Mouse (Mus musculus): ENCODE measurements around the gene Scaper. TPM values are rescaled to one million over a fixed set of nuclear protein-coding genes. Genes with fewer than 3 reads are reported as not detected.
A peak's percentile ranks its signal among the peaks of the same experiment; 100 is the strongest.

Scaper gene
- total and polyA plus RNA-seq, 2 experiments from 2014 or later = 6.5 to 8.9 TPM

DNA sequence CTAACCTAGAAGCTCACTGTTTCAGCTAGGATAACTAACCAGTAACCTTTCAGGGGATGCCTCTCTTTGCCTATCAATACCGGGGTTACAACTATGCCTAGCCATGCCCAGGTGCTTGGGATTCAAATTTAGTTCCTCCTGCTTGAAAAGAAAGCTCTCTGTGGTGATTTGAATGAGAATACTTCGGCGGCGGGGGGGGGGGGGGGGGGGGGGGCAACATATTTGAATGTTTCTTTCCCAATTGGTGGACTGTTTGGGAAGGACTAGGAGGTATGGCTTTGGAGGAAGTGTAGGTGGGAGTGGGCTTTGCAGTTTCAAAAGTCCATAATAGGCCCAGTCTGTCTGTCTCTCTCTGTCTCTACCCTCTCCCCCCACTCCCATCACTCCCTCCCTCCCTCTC, 37.4 kb downstream of the Scaper start:
- WGBS = 71% methylated on average over 3 of the region's 4 CpGs
- no peak for DNase-seq (ENCODE audit: low spot score)

GRCm38 (mm10) chr9:55878066-55878465, 59.9 kb downstream of the Scaper start:
- TF ChIP-seq EP300 (IDR thresholded peaks at IDR 0.05; ENCODE audit: low read depth) (no peak), CTCF (IDR thresholded peaks at IDR 0.05; ENCODE audit: low read depth) (no peak)
- no peak overlapping the region for H3K4me2 ChIP-seq (ENCODE audit: low read depth, low read length)
- H3K9ac ChIP-seq (replicated peaks; ENCODE audit: low read depth, low read length) = no peak overlapping the region
- no peaks in the 10 kb centered on the region for H3K9me3 ChIP-seq (replicated peaks; ENCODE audit: control insufficient read depth, low read length)
- no peaks in the 10 kb centered on the region for H3K4me1 ChIP-seq (ENCODE audit: control insufficient read depth, insufficient read depth)
- no peak for ATAC-seq (ENCODE audit: insufficient read depth, low read depth)
- H3K36me3 ChIP-seq (replicated peaks; ENCODE audit: control insufficient read depth, insufficient read depth, low read length) = no peaks in the 10 kb centered on the region
- H3K4me3 ChIP-seq (ENCODE audit: low read depth, low read length) = no peak overlapping the region
- DNase-seq (ENCODE audit: low spot score) = no peak
- no peak overlapping the region for H3K27ac ChIP-seq (ENCODE audit: low read depth)
- H3K27me3 ChIP-seq (ENCODE audit: control insufficient read depth, insufficient read depth, low read length) = no peaks in the 10 kb centered on the region
- WGBS = 67% methylated on average over 1 of the region's 1 CpGs

More for the DNA sequence above, 37.4 kb downstream of the Scaper start:
- no peaks in the 10 kb centered on the region for H3K36me3 ChIP-seq (replicated peaks; ENCODE audit: control insufficient read depth, insufficient read depth, low read length)
- H3K4me3 ChIP-seq (ENCODE audit: low read depth, low read length) = no peak overlapping the region
- TF ChIP-seq CTCF (IDR thresholded peaks at IDR 0.05; ENCODE audit: low read depth) (no peak), EP300 (IDR thresholded peaks at IDR 0.05; ENCODE audit: low read depth) (no peak)
- no peak overlapping the region for H3K27ac ChIP-seq (ENCODE audit: low read depth)
- H3K9me3 ChIP-seq (replicated peaks; ENCODE audit: control insufficient read depth, low read length) = no peaks in the 10 kb centered on the region
- no peak overlapping the region for H3K9ac ChIP-seq (replicated peaks; ENCODE audit: low read depth, low read length)
- no peak for ATAC-seq (ENCODE audit: insufficient read depth, low read depth)
- H3K4me2 ChIP-seq (ENCODE audit: low read depth, low read length) = no peak overlapping the region
- H3K27me3 ChIP-seq (ENCODE audit: control insufficient read depth, insufficient read depth, low read length) = no peaks in the 10 kb centered on the region
- no peaks in the 10 kb centered on the region for H3K4me1 ChIP-seq (ENCODE audit: control insufficient read depth, insufficient read depth)

GRCm38 (mm10) chr9:55789442-55789841, 148.5 kb downstream of the Scaper start:
- Histone ChIP-seq H3K36me3 (replicated peaks; ENCODE audit: control insufficient read depth, insufficient read depth, low read length) (no peaks in the 10 kb centered on the region), H3K4me2 (ENCODE audit: low read depth, low read length) (no peak overlapping the region), H3K4me1 (ENCODE audit: control insufficient read depth, insufficient read depth) (no peaks in the 10 kb centered on the region), H3K27ac (ENCODE audit: low read depth) (no peak overlapping the region), H3K9me3 (replicated peaks; ENCODE audit: control insufficient read depth, low read length) (no peaks in the 10 kb centered on the region), H3K9ac (replicated peaks; ENCODE audit: low read depth, low read length) (no peak overlapping the region), H3K4me3 (ENCODE audit: low read depth, low read length) (no peak overlapping the region), H3K27me3 (ENCODE audit: control insufficient read depth, insufficient read depth, low read length) (no peaks in the 10 kb centered on the region)
- 86% methylated on average over 8 of the region's 8 CpGs for WGBS
- ATAC-seq (ENCODE audit: insufficient read depth, low read depth) = no peak
- no peak for DNase-seq (ENCODE audit: low spot score)
- no peak for TF ChIP-seq EP300 (IDR thresholded peaks at IDR 0.05; ENCODE audit: low read depth)
- TF ChIP-seq CTCF (IDR thresholded peaks at IDR 0.05; ENCODE audit: low read depth) = no peak

- ATAC-seq (ENCODE audit: insufficient read depth, low read depth) (no peak), DNase-seq (ENCODE audit: low spot score) (no peak)
- no peak overlapping the region for H3K27ac ChIP-seq (ENCODE audit: low read depth)
- no peaks in the 10 kb centered on the region for H3K9me3 ChIP-seq (replicated peaks; ENCODE audit: control insufficient read depth, low read length)
- WGBS = 61% methylated on average over 4 of the region's 4 CpGs
- H3K4me3 ChIP-seq (ENCODE audit: low read depth, low read length) = no peak overlapping the region
- H3K4me1 ChIP-seq (ENCODE audit: control insufficient read depth, insufficient read depth) = no peaks in the 10 kb centered on the region
- TF ChIP-seq EP300 (IDR thresholded peaks at IDR 0.05; ENCODE audit: low read depth) = no peak
- no peak for TF ChIP-seq CTCF (IDR thresholded peaks at IDR 0.05; ENCODE audit: low read depth)
- H3K9ac ChIP-seq (replicated peaks; ENCODE audit: low read depth, low read length) = no peak overlapping the region
- no peaks in the 10 kb centered on the region for H3K27me3 ChIP-seq (ENCODE audit: control insufficient read depth, insufficient read depth, low read length)
- no peak overlapping the region for H3K4me2 ChIP-seq (ENCODE audit: low read depth, low read length)
- no peaks in the 10 kb centered on the region for H3K36me3 ChIP-seq (replicated peaks; ENCODE audit: control insufficient read depth, insufficient read depth, low read length)
Measured at GRCm38 (mm10) chr9:55712016-55712415, 225.9 kb downstream of the Scaper start.

GRCm38 (mm10) chr9:55710553-55710952, 227.4 kb downstream of the Scaper start:
- Histone ChIP-seq H3K9me3 (replicated peaks; ENCODE audit: control insufficient read depth, low read length) (no peaks in the 10 kb centered on the region), H3K4me2 (ENCODE audit: low read depth, low read length) (no peak overlapping the region), H3K36me3 (replicated peaks; ENCODE audit: control insufficient read depth, insufficient read depth, low read length) (no peaks in the 10 kb centered on the region), H3K27ac (ENCODE audit: low read depth) (no peak overlapping the region), H3K4me3 (ENCODE audit: low read depth, low read length) (no peak overlapping the region), H3K9ac (replicated peaks; ENCODE audit: low read depth, low read length) (no peak overlapping the region), H3K4me1 (ENCODE audit: control insufficient read depth, insufficient read depth) (no peaks in the 10 kb centered on the region), H3K27me3 (ENCODE audit: control insufficient read depth, insufficient read depth, low read length) (no peaks in the 10 kb centered on the region)
- ATAC-seq (ENCODE audit: insufficient read depth, low read depth) (no peak), DNase-seq (ENCODE audit: low spot score) (no peak)
- WGBS = 85% methylated on average over 5 of the region's 5 CpGs
- no peak for TF ChIP-seq CTCF (IDR thresholded peaks at IDR 0.05; ENCODE audit: low read depth)
- TF ChIP-seq EP300 (IDR thresholded peaks at IDR 0.05; ENCODE audit: low read depth) = no peak

DNA sequence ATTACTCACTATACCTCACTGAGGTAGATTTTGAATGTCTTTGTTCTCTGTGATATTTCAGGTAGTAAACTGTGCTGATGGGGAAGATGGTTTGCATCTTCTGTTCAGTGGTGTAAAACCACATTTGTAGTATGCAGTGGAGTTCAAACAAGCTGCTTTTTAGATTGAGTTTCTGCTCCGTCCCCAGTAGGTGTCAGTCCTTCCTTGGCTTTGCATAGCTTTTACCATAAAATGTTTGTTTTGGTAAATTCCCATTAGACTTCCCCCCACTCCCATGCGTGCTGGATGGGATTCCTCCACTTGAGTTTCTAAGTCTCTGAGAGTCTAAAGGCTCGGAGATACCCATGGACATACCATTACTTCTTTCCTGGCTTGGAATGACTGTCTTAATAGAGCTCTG, 231.3 kb downstream of the Scaper start:
- Histone ChIP-seq H3K4me2 (ENCODE audit: low read depth, low read length) (no peak overlapping the region), H3K4me3 (ENCODE audit: low read depth, low read length) (no peak overlapping the region), H3K27me3 (ENCODE audit: control insufficient read depth, insufficient read depth, low read length) (no peaks in the 10 kb centered on the region), H3K36me3 (replicated peaks; ENCODE audit: control insufficient read depth, insufficient read depth, low read length) (no peaks in the 10 kb centered on the region), H3K9ac (replicated peaks; ENCODE audit: low read depth, low read length) (no peak overlapping the region), H3K27ac (ENCODE audit: low read depth) (no peak overlapping the region), H3K4me1 (ENCODE audit: control insufficient read depth, insufficient read depth) (no peaks in the 10 kb centered on the region), H3K9me3 (replicated peaks; ENCODE audit: control insufficient read depth, low read length) (no peaks in the 10 kb centered on the region)
- ATAC-seq (ENCODE audit: insufficient read depth, low read depth) (no peak), DNase-seq (ENCODE audit: low spot score) (no peak)
- TF ChIP-seq EP300 (IDR thresholded peaks at IDR 0.05; ENCODE audit: low read depth) (no peak), CTCF (IDR thresholded peaks at IDR 0.05; ENCODE audit: low read depth) (peak; percentile 15; the same call in 1 of the 2 replicates)
- WGBS = 56% methylated on average over 3 of the region's 3 CpGs
